Mouse (Mus musculus): ENCODE measurements around the gene Rab40c.

Gene Rab40c

GRCm38 (mm10) chr17:25843122-25843521 lies 76.4 kb downstream of the Rab40c start:
- no peak for DNase-seq (ENCODE audit: low spot score)

GRCm38 (mm10) chr17:25842509-25842908 lies 77.0 kb downstream of the Rab40c start:
- DNase-seq (ENCODE audit: low spot score), result no peak

GRCm38 (mm10) chr17:25841117-25841880 lies 78.2 kb downstream of the Rab40c start, which contains the start of gene Gm20683:
TSS of gene Gm20683 (minus strand) at chr17:25841763.
- no peak for DNase-seq (ENCODE audit: low spot score)

DNA sequence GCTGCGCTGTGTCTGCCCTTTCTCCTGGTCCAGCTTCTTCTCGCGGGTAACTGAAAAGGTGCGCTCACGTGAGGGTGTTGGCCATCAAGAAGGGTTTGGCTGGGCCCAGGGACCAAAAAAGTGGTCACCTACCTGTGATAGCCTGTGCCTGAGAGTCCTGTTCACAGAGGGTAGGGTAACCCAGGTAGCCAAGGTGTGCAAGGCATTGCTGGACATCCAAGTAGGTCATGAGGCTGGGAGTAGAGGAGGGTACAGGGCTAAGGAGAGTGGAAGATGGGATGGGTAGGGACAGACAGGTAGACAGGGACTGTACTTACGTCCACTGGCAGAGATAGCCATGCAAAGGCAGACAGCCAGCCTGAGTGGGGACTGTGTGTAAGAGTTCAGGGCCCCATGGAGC lies 79.0 kb downstream of the Rab40c start:
- DNase-seq (ENCODE audit: low spot score), result no peak

GRCm38 (mm10) chr17:25839455-25840235 lies 79.9 kb downstream of the Rab40c start:
- no peak for DNase-seq (ENCODE audit: low spot score)

DNA sequence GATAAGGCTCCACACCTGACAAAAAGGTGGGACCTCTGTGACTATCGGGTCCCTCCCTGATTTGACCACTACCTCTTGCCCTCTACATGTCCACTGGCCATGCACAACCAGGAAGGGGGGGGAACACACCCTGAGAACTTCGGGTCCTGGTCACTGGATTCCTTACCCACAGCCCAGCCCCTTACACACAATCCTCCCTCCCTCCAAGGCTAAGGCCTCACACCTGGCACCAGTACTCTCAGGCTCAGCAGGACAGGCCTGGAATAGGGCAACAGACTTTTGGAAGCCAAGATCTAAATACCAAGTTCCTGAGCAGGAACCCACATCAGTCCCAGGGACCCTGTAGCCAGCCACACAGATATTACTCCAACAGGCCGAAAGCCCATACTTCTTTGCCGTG lies 80.6 kb downstream of the Rab40c start:
- DNase-seq (ENCODE audit: low spot score), result no peak

GRCm38 (mm10) chr17:25837533-25837932 lies 82.0 kb downstream of the Rab40c start:
- no peak for DNase-seq (ENCODE audit: low spot score)

DNA sequence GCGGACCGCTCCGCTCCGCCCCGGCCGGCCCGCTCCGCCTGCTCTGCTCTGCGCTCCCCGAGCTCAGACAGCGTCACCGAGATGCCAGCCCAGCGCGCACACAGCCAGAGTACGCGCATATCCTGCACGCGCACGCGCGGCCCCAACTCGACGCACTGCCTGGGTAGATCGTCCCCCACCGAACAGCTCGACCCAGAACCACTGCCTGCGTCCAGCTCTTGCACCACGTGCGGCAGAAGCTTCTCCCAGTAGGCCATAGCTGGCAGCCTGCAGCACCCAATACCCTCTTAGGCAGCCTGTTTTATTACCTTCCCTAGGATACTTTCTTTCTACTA lies 82.5 kb downstream of the Rab40c start, which contains the start of gene Rhbdl1:
Rhbdl1 (minus strand) TSS at position 220 of the 335 bp plus-strand sequence.
- peak; percentile 86 for DNase-seq (ENCODE audit: low spot score)

DNA sequence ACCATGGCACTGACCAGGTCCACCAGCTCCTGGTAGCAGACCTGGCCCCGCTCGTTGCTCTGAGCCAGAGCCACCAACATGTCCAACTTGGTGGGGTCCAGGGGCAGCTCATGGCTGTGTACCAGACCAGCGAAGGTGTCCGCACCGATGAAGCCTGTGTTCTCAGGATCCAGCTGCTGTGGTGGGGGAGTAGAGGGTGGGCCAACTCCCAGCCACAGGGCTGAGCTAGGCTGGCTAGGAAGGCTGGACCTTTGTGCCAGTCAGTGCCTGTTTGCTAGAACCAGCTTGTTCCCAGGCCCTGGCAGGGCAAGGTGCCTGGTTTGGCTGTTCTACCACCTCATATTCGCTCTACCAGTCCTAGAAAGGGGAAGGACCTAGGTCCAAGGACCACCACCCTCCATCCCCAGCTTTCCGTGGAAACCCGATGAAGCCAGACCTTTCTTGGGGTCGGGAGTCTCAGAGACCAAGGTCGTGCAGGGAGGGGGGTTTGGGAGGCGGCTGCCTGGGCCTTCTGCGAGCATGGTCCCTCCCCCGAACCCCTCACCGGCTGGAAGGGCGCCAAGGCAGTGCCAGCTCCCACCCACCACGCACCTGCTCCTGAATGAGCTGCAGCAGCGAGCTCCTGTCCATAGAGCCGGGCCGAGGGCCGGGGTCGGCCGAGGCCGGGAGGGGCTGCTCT lies 83.0 kb downstream of the Rab40c start:
- peak; percentile 68 for DNase-seq (ENCODE audit: low spot score)

- DNase-seq (ENCODE audit: low spot score), result no peak
Observed at GRCm38 (mm10) chr17:25835816-25836215, 83.7 kb downstream of the Rab40c start.

GRCm38 (mm10) chr17:25835301-25835700 lies 84.2 kb downstream of the Rab40c start:
- DNase-seq (ENCODE audit: low spot score), result no peak

DNA sequence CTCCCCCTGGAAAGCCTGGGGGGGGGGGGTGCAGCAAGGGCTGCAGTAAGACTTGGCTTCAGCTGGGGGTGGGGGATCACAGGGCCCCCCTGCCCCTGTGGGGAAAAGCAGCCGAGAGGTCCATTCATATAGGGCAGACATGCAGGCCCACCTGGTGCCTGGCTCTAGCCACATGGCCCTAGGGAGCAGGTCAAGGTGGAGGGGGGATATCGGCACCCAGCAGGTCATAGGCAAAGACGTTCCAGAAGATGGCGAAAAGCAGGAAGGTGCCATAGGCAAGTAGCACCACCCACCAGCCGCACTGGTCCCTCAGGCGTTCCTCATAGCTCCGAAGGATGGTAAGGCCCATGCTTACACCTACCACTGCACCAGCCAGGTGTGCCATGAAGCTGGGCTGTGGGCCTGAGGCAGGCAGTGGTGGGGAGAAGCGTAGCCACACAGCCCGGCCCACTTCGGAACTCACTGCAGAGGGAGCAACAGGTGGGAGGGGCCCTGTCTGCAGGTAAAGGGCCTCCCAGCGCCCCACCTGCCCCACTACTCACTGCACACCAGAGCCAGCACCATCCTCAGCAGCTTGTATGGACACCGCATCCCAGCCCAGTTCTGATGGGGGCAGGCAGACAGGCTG lies 84.8 kb downstream of the Rab40c start:
- no peak for DNase-seq (ENCODE audit: low spot score)

DNA sequence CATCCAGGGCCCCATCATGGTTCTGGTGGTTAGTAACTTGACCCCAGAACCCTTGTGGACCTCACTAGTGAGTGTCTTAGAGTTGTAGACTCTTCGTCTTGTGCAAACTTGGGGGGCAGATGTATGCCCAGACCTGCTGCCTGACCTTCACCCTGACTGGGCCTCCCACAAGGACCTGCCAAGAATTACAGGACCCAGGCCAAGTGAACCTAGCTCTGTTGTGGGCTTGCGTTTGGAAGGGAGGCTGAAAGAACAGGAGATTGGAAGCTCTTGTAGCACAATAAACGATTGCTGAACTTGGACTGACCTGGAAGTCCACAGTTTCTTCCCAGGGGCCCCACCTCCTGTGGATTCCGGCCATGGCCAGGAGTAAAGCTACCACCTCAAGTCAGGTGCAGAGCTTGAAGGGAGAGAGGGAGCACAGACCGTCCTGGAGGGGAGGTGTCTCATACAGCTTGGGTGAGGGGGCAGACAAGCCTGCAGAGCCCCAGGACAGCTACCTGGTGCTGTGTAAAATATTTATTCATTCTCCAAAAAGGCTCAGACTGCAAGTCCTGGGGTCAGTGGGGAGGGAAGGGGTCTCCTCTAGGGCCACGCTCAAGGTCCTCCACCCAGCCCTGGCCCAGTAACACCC lies 85.4 kb downstream of the Rab40c start:
- no peak for DNase-seq (ENCODE audit: low spot score)

GRCm38 (mm10) chr17:25833291-25833663 lies 86.2 kb downstream of the Rab40c start, which contains the start of gene Stub1:
TSS of gene Stub1 (minus strand) at chr17:25833404.
- DNase-seq (ENCODE audit: low spot score), result peak; percentile 89

- peak; percentile 99 for DNase-seq (ENCODE audit: low spot score)
Observed at GRCm38 (mm10) chr17:25832436-25833290, 86.9 kb downstream of the Rab40c start.
